Mouse (Mus musculus) MEL (cell line): ENCODE data around the gene Npnt. TPM values are rescaled to one million over a fixed set of nuclear protein-coding genes. Genes with fewer than 3 reads are reported as not detected.

ENCODE experiments used
- DNase-seq: peaks from one replicate; pipeline ENCODE4 v3.0.0; 2011; ENCODE audit warnings: low read depth, low spot score
- H3K27ac ChIP-seq: 2 replicates; pipeline ENCODE4 v1.5.1; 2012; ENCODE audit warnings: low read depth, mild to moderate bottlenecking, control low read depth, low read length, moderate library complexity; ENCODE audit not compliant: control insufficient read depth
- H3K27me3 ChIP-seq, 2 experiments: fragments of 150-350 bp in 1 of 2; sonication (generic) in 1 of 2; 2 replicates each; pipeline ENCODE4 v1.6.1; 2012; ENCODE audit warnings: low read length in 2 of 2, mild to moderate bottlenecking in 2 of 2, improper control_type of control experiment in 1 of 2, moderate library complexity in 1 of 2; ENCODE audit not compliant: insufficient read depth in 2 of 2, control insufficient read depth in 1 of 2
- H3K36me3 ChIP-seq, 2 experiments: 2 replicates each; pipeline ENCODE4 v1.6.1; 2012 to 2014; ENCODE audit warnings: low read length in 2 of 2, improper control_type of control experiment in 1 of 2, inconsistent platforms in 1 of 2, mild to moderate bottlenecking in 1 of 2; ENCODE audit not compliant: insufficient read depth in 2 of 2, control insufficient read depth in 1 of 2
- H3K4me1 ChIP-seq, 2 experiments: fragments of 150-350 bp in 1 of 2; sonication (generic) in 1 of 2; 2 replicates each; pipeline ENCODE4 v1.6.1; 2012; ENCODE audit warnings: low read length in 2 of 2, improper control_type of control experiment in 1 of 2, mild to moderate bottlenecking in 1 of 2; ENCODE audit not compliant: insufficient read depth in 2 of 2, control insufficient read depth in 1 of 2
- H3K4me3 ChIP-seq, 2 experiments: fragments of 150-350 bp in 1 of 2; sonication (generic) in 1 of 2; 2 replicates each; pipeline ENCODE4 v1.5.1; 2012; ENCODE audit warnings: low read depth in 2 of 2, low read length in 2 of 2, mild to moderate bottlenecking in 2 of 2, moderate library complexity in 2 of 2, control low read depth in 1 of 2, improper control_type of control experiment in 1 of 2; ENCODE audit not compliant: control insufficient read depth in 1 of 2, insufficient read depth in 1 of 2
- H3K79me2 ChIP-seq: 2 replicates; pipeline ENCODE4 v1.6.1; 2012; ENCODE audit warnings: mild to moderate bottlenecking, low read length, moderate library complexity; ENCODE audit not compliant: control insufficient read depth, poor library complexity, insufficient read depth
- H3K9ac ChIP-seq: 2 replicates; pipeline ENCODE4 v1.6.1; 2012; ENCODE audit warnings: low read depth, mild to moderate bottlenecking, control low read depth, low read length, moderate library complexity; ENCODE audit not compliant: control insufficient read depth, poor library complexity, severe bottlenecking
- H3K9me3 ChIP-seq: fragments of 150-350 bp; sonication (generic); replicated peaks from 2 replicates; pipeline ENCODE4 v1.6.1; 2012; ENCODE audit warnings: mild to moderate bottlenecking, low read length, improper control_type of control experiment, moderate library complexity; ENCODE audit not compliant: insufficient read depth
- CHD1 ChIP-seq: IDR thresholded peaks from 2 replicates; pipeline ENCODE4 v1.6.1; 2012; ENCODE audit warnings: low read depth, mild to moderate bottlenecking, inconsistent platforms, low read length, improper control_type of control experiment
- CHD2 ChIP-seq: IDR thresholded peaks from 2 replicates; pipeline ENCODE4 v1.6.1; 2011; ENCODE audit warnings: low read length, improper control_type of control experiment
- CTCF ChIP-seq, 3 experiments: IDR thresholded peaks in 2 of 3; conservative IDR thresholded peaks in 1 of 3; 2 replicates each; pipeline ENCODE4 v1.5.1; 2011 to 2012; ENCODE audit warnings: low read length in 3 of 3, low read depth in 2 of 3, mild to moderate bottlenecking in 2 of 3, improper control_type of control experiment in 1 of 3, inconsistent platforms in 1 of 3, mixed read lengths in 1 of 3, moderate library complexity in 1 of 3; ENCODE audit not compliant: control insufficient read depth in 1 of 3, insufficient read depth in 1 of 3, poor library complexity in 1 of 3, severe bottlenecking in 1 of 3
- E2F4 ChIP-seq: IDR thresholded peaks from 2 replicates; pipeline ENCODE4 v1.6.1; 2011; ENCODE audit warnings: low read depth, low read length, improper control_type of control experiment, borderline replicate concordance
- ELF1 ChIP-seq: IDR thresholded peaks from 2 replicates; pipeline ENCODE4 v1.6.1; 2014; ENCODE audit warnings: low read depth, mild to moderate bottlenecking, inconsistent platforms, low read length, improper control_type of control experiment, moderate library complexity
- GABPA ChIP-seq: IDR thresholded peaks from 2 replicates; pipeline ENCODE4 v1.6.1; 2012; ENCODE audit warnings: low read depth, mild to moderate bottlenecking, inconsistent platforms, low read length, improper control_type of control experiment, moderate library complexity
- MAFK ChIP-seq: IDR thresholded peaks from 2 replicates; pipeline ENCODE4 v1.6.1; 2011; ENCODE audit warnings: low read depth, mild to moderate bottlenecking, low read length, improper control_type of control experiment, borderline replicate concordance
- MAZ ChIP-seq: IDR thresholded peaks from 2 replicates; pipeline ENCODE4 v1.6.1; 2012; ENCODE audit warnings: low read depth, mild to moderate bottlenecking, inconsistent platforms, low read length, improper control_type of control experiment
- MXI1 ChIP-seq: IDR thresholded peaks from 2 replicates; pipeline ENCODE4 v1.6.1; 2011; ENCODE audit warnings: mild to moderate bottlenecking, low read depth, low read length, improper control_type of control experiment
- POLR2A ChIP-seq, 2 experiments: IDR thresholded peaks; 2 replicates each; pipeline ENCODE4 v1.6.1; 2011 to 2012; ENCODE audit warnings: low read length in 2 of 2, mild to moderate bottlenecking in 2 of 2, control low read depth in 1 of 2, improper control_type of control experiment in 1 of 2, low read depth in 1 of 2, moderate library complexity in 1 of 2; ENCODE audit not compliant: control insufficient read depth in 1 of 2, insufficient read depth in 1 of 2, poor library complexity in 1 of 2
- POLR2AphosphoS5 ChIP-seq: IDR thresholded peaks from 2 replicates; pipeline ENCODE4 v1.6.1; 2012; ENCODE audit warnings: low read depth, borderline replicate concordance, mild to moderate bottlenecking, inconsistent platforms, low read length, moderate library complexity, mixed read lengths
- SIN3A ChIP-seq: IDR thresholded peaks from 2 replicates; pipeline ENCODE4 v1.6.1; 2012; ENCODE audit warnings: low read length, improper control_type of control experiment, inconsistent platforms
- TBP ChIP-seq: IDR thresholded peaks from 2 replicates; pipeline ENCODE4 v1.8.0; 2011; ENCODE audit warnings: low read depth, low read length, improper control_type of control experiment
- UBTF ChIP-seq: IDR thresholded peaks from 2 replicates; pipeline ENCODE4 v1.6.1; 2012; ENCODE audit warnings: low read depth, mild to moderate bottlenecking, inconsistent platforms, low read length, improper control_type of control experiment, moderate library complexity, borderline replicate concordance; ENCODE audit not compliant: insufficient read depth
- ZNF384 ChIP-seq: IDR thresholded peaks from 2 replicates; pipeline ENCODE4 v1.6.1; 2012; ENCODE audit warnings: low read depth, mild to moderate bottlenecking, inconsistent platforms, low read length, improper control_type of control experiment
- polyA plus RNA-seq, 2 experiments: library from polyadenylated mRNA; stranded (reverse) in 1 of 2; unstranded in 1 of 2; fragments of >175 nt in 1 of 2; fragments of >200 nt in 1 of 2; gene quantifications; 2 replicates each; pipeline versions ENCODE4 v1.2.1 to v1.2.4; 2012; ENCODE audit warnings: low replicate concordance in 2 of 2, low read depth in 1 of 2; ENCODE audit not compliant: insufficient read length in 2 of 2, insufficient read depth in 1 of 2, missing spikeins in 1 of 2
- total RNA-seq: library from RNA; depleted of rRNA; stranded (reverse); fragments of 300-350 nt; gene quantifications from 2 replicates; pipeline ENCODE4 v1.2.3, GENCODE M21; 2012

Npnt gene
- total and polyA plus RNA-seq, 3 experiments = 0.06 TPM; not detected in 2

GRCm38 (mm10) chr3:132909736-132910135, 40.4 kb downstream of the Npnt start:
- H3K36me3 ChIP-seq = no peaks in the 10 kb centered on the region
- no peak for DNase-seq
- H3K27ac ChIP-seq = no peak overlapping the region
- H3K4me3 ChIP-seq = no peak overlapping the region
- no peaks in the 10 kb centered on the region for H3K4me1 ChIP-seq
- H3K9ac ChIP-seq = no peak overlapping the region
- no peaks in the 10 kb centered on the region for H3K9me3 ChIP-seq
- H3K79me2 ChIP-seq = no peaks in the 10 kb centered on the region
- TF ChIP-seq CHD2 (no peak), ZNF384 (no peak), SIN3A (no peak), MXI1 (no peak), POLR2A (IDR thresholded peaks at IDR 0.05; ENCODE audit: control insufficient read depth in 1 of 2, insufficient read depth in 1 of 2, low read depth in 1 of 2, low read length in 2 of 2, poor library complexity in 1 of 2) (no peak), MAZ (no peak), POLR2AphosphoS5 (no peak), MAFK (no peak), TBP (no peak)
- H3K27me3 ChIP-seq = peaks cover 0 to 3% of the 10 kb centered on the region in 2 experiments; a peak in 2 of 4 replicates

- H3K27ac ChIP-seq = no peak overlapping the region
- TF ChIP-seq E2F4 = no peak
- TF ChIP-seq UBTF = no peak
- no peak for TF ChIP-seq ELF1
- no peak for TF ChIP-seq CHD1
- TF ChIP-seq CTCF (IDR thresholded peaks at IDR 0.05 in 2 of 3, conservative IDR thresholded peaks at IDR 0.05 in 1 of 3; ENCODE audit: control insufficient read depth in 1 of 3, insufficient read depth in 1 of 3, low read depth in 2 of 3, low read length in 3 of 3, poor library complexity in 1 of 3, severe bottlenecking in 1 of 3) = no peak
- TF ChIP-seq SIN3A = no peak
- no peak for TF ChIP-seq GABPA
- no peak overlapping the region for H3K4me3 ChIP-seq
- H3K9me3 ChIP-seq = no peaks in the 10 kb centered on the region
- no peak overlapping the region for H3K9ac ChIP-seq
- no peaks in the 10 kb centered on the region for H3K79me2 ChIP-seq
- H3K27me3 ChIP-seq = peaks cover 0 to 3% of the 10 kb centered on the region in 2 experiments; a peak in 2 of 4 replicates
- no peaks in the 10 kb centered on the region for H3K36me3 ChIP-seq
- H3K4me1 ChIP-seq = no peaks in the 10 kb centered on the region
- no peak for DNase-seq
These were observed 42.4 kb downstream of the Npnt start for GRCm38 (mm10) chr3:132907506-132908203.
